Mouse (Mus musculus) left cerebral cortex, adult 2 months (tissue): Measurements from ENCODE around the gene Muc2. TPM values are rescaled to one million over a fixed set of nuclear protein-coding genes. Genes with fewer than 3 reads are reported as not detected.
A peak's percentile ranks its signal among the peaks of the same experiment; 100 is the strongest.

ENCODE experiments used
- DNase-seq, 2 experiments: peaks; one replicate each; pipeline ENCODE4 v3.0.0; 2021 to 2022; ENCODE audit warnings: low spot score in 2 of 2, mixed read lengths in 1 of 2; ENCODE audit errors: extremely low spot score in 1 of 2
- H3K27ac ChIP-seq: fragments of 200-600 bp; 2 replicates; pipeline ENCODE4 v1.8.1; 2022
- H3K4me3 ChIP-seq: fragments of 200-600 bp; 2 replicates; pipeline ENCODE4 v1.8.1; 2022
- CTCF ChIP-seq: fragments of 200-600 bp; IDR thresholded peaks from 2 replicates; pipeline ENCODE4 v1.8.1; 2022; ENCODE audit warnings: antibody characterized with exemption, mild to moderate bottlenecking, moderate library complexity
- intact Hi-C: fragments of 180-260 bp; cut with DNase I; formaldehyde crosslinking; loops from one replicate; pipeline ENCODE4 v1.15.1; 2025
- total RNA-seq, 2 experiments: library from RNA; stranded (reverse); gene quantifications; 2 replicates each; pipeline ENCODE4 v1.2.3; 2021

The Muc2 gene
- total RNA-seq, 2 experiments from 2014 or later: 0.61 to 0.65 TPM

DNA sequence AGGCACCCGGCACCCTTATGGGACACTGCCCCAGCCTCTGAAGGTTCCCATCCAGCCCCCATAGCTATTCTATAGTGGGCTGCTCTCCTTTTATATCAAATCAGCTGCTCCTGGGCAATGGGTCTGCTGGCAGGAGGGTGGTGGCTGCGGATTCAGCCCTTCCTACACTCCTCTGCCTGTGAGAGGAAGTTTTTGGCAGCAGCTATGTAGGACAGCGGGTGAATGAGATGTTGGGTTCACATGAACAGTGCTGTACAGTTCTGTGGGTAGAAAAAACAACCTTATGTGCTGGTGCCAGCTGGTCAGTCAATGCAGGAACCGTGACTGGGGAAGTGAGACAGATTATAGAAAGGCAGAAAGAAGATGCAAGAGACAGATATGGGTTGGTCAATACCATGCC lies 11.2 kb upstream of the Muc2 start:
- no peak for TF ChIP-seq CTCF
- H3K4me3 ChIP-seq: no peak overlapping the region
- no peak overlapping the region for H3K27ac ChIP-seq
- DNase-seq: no peak
- intact Hi-C loops: no loop called here

- DNase-seq: no peak
- Histone ChIP-seq H3K4me3 (no peak overlapping the region), H3K27ac (peak overlapping the region; percentile 53)
- TF ChIP-seq CTCF: no peak
- intact Hi-C loops: no loop called here
Measured at GRCm38 (mm10) chr7:141687330-141687729, 2.8 kb upstream of the Muc2 start.

DNA sequence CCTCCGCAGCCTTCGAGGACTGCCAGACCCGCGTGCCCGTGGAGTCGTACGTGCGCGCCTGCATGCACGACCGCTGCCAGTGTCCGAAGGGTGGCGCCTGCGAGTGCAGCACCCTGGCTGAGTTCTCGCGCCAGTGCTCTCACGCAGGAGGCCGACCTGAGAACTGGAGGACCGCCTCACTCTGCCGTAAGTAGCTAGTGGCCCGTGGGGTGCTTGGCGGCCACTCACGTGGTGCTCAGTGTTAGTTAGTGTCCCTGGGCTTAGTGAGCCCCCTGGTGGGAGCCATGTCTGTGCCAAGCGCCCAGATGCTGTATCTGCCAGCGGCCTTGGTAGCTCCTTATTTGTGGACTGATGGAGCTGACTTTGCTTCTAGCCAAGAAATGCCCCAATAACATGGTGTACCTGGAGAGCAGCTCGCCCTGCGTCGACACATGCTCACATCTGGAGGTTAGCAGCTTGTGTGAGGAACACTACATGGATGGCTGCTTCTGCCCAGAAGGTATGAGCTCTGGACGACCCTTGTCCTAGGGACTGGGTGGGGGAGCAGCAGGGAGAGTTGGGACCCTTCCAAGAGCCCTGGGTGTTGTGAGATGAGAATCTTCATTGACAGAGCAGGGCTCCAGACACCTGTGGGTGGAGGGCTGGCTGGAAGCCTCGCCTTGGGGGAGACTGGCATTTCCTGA lies 3.6 kb downstream of the Muc2 start:
- TF ChIP-seq CTCF: no peak; the same call in 1 of the 2 replicates
- no peak overlapping the region for H3K4me3 ChIP-seq
- intact Hi-C loops: no loop called here
- H3K27ac ChIP-seq: no peak overlapping the region
- no peak for DNase-seq

DNA sequence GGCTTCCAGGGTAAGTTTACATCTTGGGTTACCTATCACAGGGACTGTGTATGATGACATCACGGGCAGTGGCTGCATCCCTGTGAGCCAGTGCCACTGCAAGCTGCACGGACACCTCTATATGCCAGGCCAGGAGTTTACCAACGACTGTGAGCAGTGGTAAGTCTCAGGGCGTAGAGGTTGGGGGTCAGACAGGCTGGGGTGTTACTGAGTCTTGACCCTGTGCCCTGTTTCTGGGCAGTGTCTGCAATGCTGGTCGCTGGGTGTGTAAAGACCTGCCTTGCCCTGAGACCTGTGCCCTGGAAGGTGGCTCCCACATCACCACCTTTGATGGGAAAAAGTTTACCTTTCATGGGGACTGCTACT lies 4.1 kb downstream of the Muc2 start:
- no peak overlapping the region for H3K4me3 ChIP-seq
- DNase-seq: no peak
- intact Hi-C loops: no loop called here
- no peak overlapping the region for H3K27ac ChIP-seq
- TF ChIP-seq CTCF: no peak

- no peak for TF ChIP-seq CTCF
- no peak overlapping the region for H3K27ac ChIP-seq
- no peak for DNase-seq
- no peak overlapping the region for H3K4me3 ChIP-seq
- intact Hi-C loops: no loop called here
Measured at GRCm38 (mm10) chr7:141696538-141696937, 6.4 kb downstream of the Muc2 start.

GRCm38 (mm10) chr7:141699556-141700220 lies 9.5 kb downstream of the Muc2 start:
- TF ChIP-seq CTCF: no peak
- intact Hi-C loops: no loop called here

DNA sequence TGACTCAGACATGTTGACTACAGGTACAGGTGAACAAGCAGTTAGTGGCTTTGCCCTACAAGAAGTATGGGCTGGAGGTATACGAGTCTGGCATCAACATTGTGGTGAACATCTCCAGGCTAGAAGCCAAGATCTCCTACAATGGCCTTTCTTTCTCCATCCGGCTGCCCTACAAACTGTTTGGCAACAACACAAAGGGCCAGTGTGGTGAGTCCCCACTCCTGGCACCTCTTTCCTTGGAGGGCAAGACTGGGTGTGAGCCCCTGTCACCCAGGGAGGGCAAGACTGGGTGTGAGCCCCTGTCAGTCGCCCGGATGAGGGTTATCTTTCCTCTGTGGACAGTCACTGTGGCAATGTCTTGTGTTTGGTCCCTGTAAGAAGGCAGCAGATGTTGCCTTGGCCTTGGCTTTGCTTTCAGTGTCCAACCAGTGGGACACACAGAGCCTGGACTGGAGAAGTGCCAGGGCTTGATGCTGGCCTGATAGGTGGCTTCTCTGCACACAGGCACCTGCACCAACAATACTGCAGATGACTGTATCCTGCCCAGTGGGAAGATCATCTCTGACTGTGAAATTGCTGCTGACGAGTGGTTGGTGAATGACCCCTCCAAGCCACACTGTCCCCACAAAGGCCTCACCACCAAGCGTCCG lies 57.4 kb downstream of the Muc2 start:
- Histone ChIP-seq H3K4me3 (no peak overlapping the region), H3K27ac (no peak overlapping the region)
- DNase-seq: no peak
- intact Hi-C loops: no loop called here
- TF ChIP-seq CTCF: no peak

More at GRCm38 (mm10) chr7:141699556-141700220, 9.5 kb downstream of the Muc2 start:
- DNase-seq: no peak
- Histone ChIP-seq H3K27ac (no peak overlapping the region), H3K4me3 (no peak overlapping the region)

DNA sequence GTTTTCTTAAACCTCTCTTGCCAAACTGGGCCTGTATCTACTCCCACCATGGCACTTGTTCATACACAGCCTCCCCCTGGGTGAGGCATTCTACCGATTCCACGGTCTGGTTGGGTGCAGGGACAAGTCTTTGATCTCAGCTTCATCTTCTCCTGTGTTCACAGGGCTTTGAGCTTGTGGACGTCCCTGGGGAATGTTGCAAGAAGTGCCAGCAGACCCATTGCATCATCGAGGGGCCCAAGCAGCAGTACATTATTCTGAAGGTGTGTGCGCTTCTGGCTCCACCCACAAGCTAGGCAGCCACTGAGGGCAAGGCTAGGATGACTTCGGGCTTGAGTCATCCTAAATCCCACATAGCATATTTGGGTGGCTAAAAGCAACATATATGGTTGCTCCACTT lies 62.4 kb downstream of the Muc2 start:
- DNase-seq: no peak
- Histone ChIP-seq H3K27ac (no peak overlapping the region), H3K4me3 (no peak overlapping the region)
- TF ChIP-seq CTCF: no peak
- intact Hi-C loops: no loop called here

GRCm38 (mm10) chr7:141755831-141756230 lies 65.7 kb downstream of the Muc2 start:
- H3K27ac ChIP-seq: no peak overlapping the region
- DNase-seq: peak; percentile 77 to 85
- intact Hi-C loops: loop anchor here (2.0 kb wide), 1 partner anchor 169 kb away; no protein-coding TSS in a partner anchor
- no peak overlapping the region for H3K4me3 ChIP-seq
- TF ChIP-seq CTCF: peak; percentile 72

DNA sequence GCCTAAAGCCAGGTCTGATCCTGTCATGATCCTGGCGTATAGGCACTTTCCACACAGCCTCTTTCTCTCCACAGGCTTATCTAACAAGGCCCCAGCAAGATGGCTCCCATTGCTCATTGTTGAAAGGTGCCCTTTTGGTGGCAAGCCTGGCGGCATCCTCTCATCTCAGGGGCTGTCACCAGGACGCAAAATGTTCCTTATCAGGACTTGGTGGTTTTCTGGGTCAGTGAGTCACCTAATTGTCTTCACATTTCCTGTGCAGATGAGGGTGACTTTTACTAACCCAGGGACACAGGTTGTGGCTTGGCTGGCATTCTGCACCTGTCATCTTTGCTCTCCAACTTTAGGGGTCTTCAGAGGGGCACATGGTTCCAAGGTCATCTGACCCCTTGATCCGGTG lies 68.2 kb downstream of the Muc2 start:
- Histone ChIP-seq H3K27ac (no peak overlapping the region), H3K4me3 (no peak overlapping the region)
- TF ChIP-seq CTCF: no peak
- intact Hi-C loops: no loop called here
- no peak for DNase-seq

GRCm38 (mm10) chr7:141770521-141770920 lies 80.4 kb downstream of the Muc2 start:
- H3K4me3 ChIP-seq: no peak overlapping the region
- TF ChIP-seq CTCF: no peak
- no peak for DNase-seq
- intact Hi-C loops: no loop called here
- H3K27ac ChIP-seq: no peak overlapping the region

- intact Hi-C loops: no loop called here
- no peak for DNase-seq
- Histone ChIP-seq H3K27ac (no peak overlapping the region), H3K4me3 (no peak overlapping the region)
- no peak for TF ChIP-seq CTCF
Measured at GRCm38 (mm10) chr7:141770988-141771387, 80.8 kb downstream of the Muc2 start.
